Mouse (Mus musculus) CD4-positive naive resting alpha-beta T cell, adult 57 days (primary cell): ENCODE measurements around the gene Olfr1383. TPM values are rescaled to one million over a fixed set of nuclear protein-coding genes. Genes with fewer than 3 reads are reported as not detected.

Experiments used
- total RNA-seq: library from RNA; stranded (reverse); gene quantifications from one replicate; pipeline ENCODE4 v1.2.4, GENCODE M21; 2023

Gene Olfr1383
- total RNA-seq: not detected

GRCm38 (mm10) chr11:49519348-49519747, at the start of gene Olfr1383:
Gene Olfr1383, plus strand, starts transcription at chr11:49519648.

DNA sequence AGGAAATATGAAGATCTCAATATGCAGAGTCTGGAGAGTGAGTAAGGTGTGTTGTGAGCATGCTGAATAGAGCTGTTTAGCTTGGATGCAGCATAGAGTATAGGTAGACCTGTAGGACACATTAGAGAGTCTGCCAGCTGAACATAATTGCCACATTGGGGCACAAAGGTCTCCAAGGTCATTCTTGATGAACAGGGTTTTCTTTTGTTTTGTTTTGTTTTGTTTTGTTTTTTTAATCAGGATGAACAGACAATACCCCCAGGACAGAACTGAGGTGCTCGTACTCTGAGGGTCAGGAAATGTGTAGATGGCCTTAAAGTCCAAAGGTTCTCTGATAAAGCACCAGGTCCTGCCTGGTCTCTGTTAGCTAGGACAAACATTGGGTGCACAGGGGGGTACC, 30.7 kb upstream of the Olfr1383 start, which contains the start of gene Olfr1385:
TSS of gene Olfr1385 (plus strand) at position 301 of the 400 bp plus-strand sequence.

DNA sequence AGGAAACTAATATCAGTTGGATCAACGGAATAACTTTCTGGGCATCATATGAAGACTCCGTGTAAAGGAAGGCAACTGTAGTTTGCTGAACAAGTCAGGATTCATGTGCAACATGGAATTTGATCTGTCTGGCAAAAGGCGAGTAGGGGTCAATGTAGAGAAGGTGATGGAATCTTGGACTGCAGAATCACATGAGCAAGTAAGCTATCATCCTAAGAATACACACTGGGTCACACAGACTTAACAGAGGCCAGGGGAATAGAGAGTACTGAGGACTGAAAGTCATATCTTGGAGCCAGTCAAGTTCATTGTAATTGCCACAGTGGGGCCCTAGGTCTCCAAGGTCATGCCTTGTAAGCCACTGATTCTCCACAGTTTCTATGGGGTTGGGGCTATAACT, 8.5 kb downstream of the Olfr1383 start, which contains the start of gene Olfr1382:
TSS of gene Olfr1382 (plus strand) at position 301 of the 400 bp plus-strand sequence.

DNA sequence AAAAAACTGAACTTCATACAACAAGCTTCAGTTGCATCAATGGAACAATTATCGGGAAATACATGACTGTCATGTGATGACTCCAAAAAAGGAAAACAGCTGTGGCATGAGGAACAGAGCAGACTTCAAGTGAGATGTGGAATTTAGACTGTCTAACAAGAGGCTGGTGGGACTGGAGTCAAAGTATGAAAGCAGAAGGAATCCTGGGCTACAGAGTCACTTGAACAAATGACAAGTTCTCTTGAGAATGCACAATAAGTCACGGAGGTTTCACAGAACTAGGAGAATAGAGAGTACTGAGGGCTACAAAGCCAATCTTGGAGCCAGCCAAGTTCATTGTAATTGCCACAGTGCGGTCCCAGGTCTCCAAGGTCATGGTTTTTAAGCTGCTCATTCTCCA, 23.7 kb downstream of the Olfr1383 start, which contains the start of gene Olfr1381:
TSS of gene Olfr1381 (plus strand) at position 301 of the 400 bp plus-strand sequence.

GRCm38 (mm10) chr11:49556578-49556977, 37.1 kb downstream of the Olfr1383 start, which contains the start of gene Olfr1380:
Gene Olfr1380, plus strand, starts transcription at chr11:49556878.

Other genes starting within 250 kb of the Olfr1383 start
- gene Olfr1393, start 241.3 kb upstream of the Olfr1383 start, total RNA-seq: 0.27 TPM
- gene Olfr1392, start 234.4 kb upstream of the Olfr1383 start, total RNA-seq: not detected
- gene Olfr10, start 214.9 kb upstream of the Olfr1383 start, total RNA-seq: not detected
- gene Olfr1391, start 196.9 kb upstream of the Olfr1383 start, total RNA-seq: not detected
- gene Olfr1390, start 184.5 kb upstream of the Olfr1383 start, total RNA-seq: not detected
- not detected for gene Olfr1389, start 96.6 kb upstream of the Olfr1383 start, total RNA-seq
- gene Olfr1388, start 83.0 kb upstream of the Olfr1383 start, total RNA-seq: 0.33 TPM
- gene Olfr1387, start 64.3 kb upstream of the Olfr1383 start, total RNA-seq: not detected
- gene Olfr1386, start 54.6 kb upstream of the Olfr1383 start, total RNA-seq: not detected
- not detected for gene Olfr1385, start 30.6 kb upstream of the Olfr1383 start, total RNA-seq
- not detected for gene Olfr1384, start 12.9 kb upstream of the Olfr1383 start, total RNA-seq
- gene Olfr1382, start 8.6 kb downstream of the Olfr1383 start, total RNA-seq: not detected
- gene Olfr1381, start 23.8 kb downstream of the Olfr1383 start, total RNA-seq: not detected
- not detected for gene Olfr1380, start 37.2 kb downstream of the Olfr1383 start, total RNA-seq
- 0.27 TPM for gene Flt4, start 89.6 kb downstream of the Olfr1383 start, total RNA-seq
- not detected for gene Scgb3a1, start 144.0 kb downstream of the Olfr1383 start, total RNA-seq
- 87.1 TPM for gene Cnot6, start 193.1 kb downstream of the Olfr1383 start, total RNA-seq